Mouse (Mus musculus): ENCODE data around the gene Cep19. TPM values are rescaled to one million over a fixed set of nuclear protein-coding genes. Genes with fewer than 3 reads are reported as not detected.

Cep19 gene
- polyA plus RNA-seq, 1 experiment from 2014 or later: 29.8 TPM

- no peaks in the 10 kb centered on the region for H3K9me3 ChIP-seq
- H3K4me1 ChIP-seq: 0 out of 2 replicates have a peak, but pooled peaks cover 3% of the 10 kb centered on the region
- ATAC-seq (ENCODE audit: borderline replicate concordance, extremely low read depth, low FRiP score, low TSS enrichment): no peak
- no peak overlapping the region for H3K4me2 ChIP-seq
- no peak overlapping the region for H3K27ac ChIP-seq
- no peaks in the 10 kb centered on the region; the same call in 1 of the 2 replicates for H3K36me3 ChIP-seq
- no peak overlapping the region for H3K9ac ChIP-seq
- 76% methylated on average over 2 of the region's 2 CpGs for WGBS
- no peaks in the 10 kb centered on the region for H3K27me3 ChIP-seq
- no peak overlapping the region for H3K4me3 ChIP-seq
Measured at GRCm38 (mm10) chr16:32157369-32157768, 57.8 kb downstream of the Cep19 start.

Other genes with a start within 250 kb of the Cep19 start
- gene Meltf, start 221.0 kb upstream of the Cep19 start, polyA plus RNA-seq (2015; fragmentation: Nextera tagmentation; extraction: Ambion mirVana): 0.11 TPM in 1 of 2 replicates, not detected in the other
- 0.40 and 0.71 TPM in 2 replicates for gene Pigz, start 165.9 kb upstream of the Cep19 start, polyA plus RNA-seq (2015; fragmentation: Nextera tagmentation; extraction: Ambion mirVana)
- gene 0610012G03Rik, start 151.3 kb upstream of the Cep19 start, polyA plus RNA-seq (2015; fragmentation: Nextera tagmentation; extraction: Ambion mirVana): 75.7 and 77.3 TPM in 2 replicates
- gene Ncbp2, start 151.3 kb upstream of the Cep19 start, polyA plus RNA-seq (2015; fragmentation: Nextera tagmentation; extraction: Ambion mirVana): 114 TPM in 2 replicates
- gene Senp5, start 96.5 kb upstream of the Cep19 start, polyA plus RNA-seq (2015; fragmentation: Nextera tagmentation; extraction: Ambion mirVana): 12.2 and 13.5 TPM in 2 replicates
- 33.2 and 35.7 TPM in 2 replicates for gene Pak2, start 20.5 kb upstream of the Cep19 start, polyA plus RNA-seq (2015; fragmentation: Nextera tagmentation; extraction: Ambion mirVana)
- gene Pigx, start 60 bp upstream of the Cep19 start, polyA plus RNA-seq (2015; fragmentation: Nextera tagmentation; extraction: Ambion mirVana): 88.9 and 95.6 TPM in 2 replicates
- gene Nrros, start 65.8 kb downstream of the Cep19 start, polyA plus RNA-seq (2015; fragmentation: Nextera tagmentation; extraction: Ambion mirVana): 39.6 and 45.8 TPM in 2 replicates
- 0.20 and 0.36 TPM in 2 replicates for gene Bex6, start 80.0 kb downstream of the Cep19 start, polyA plus RNA-seq (2015; fragmentation: Nextera tagmentation; extraction: Ambion mirVana)
- 16.6 and 17.2 TPM in 2 replicates for gene Fbxo45, start 147.4 kb downstream of the Cep19 start, polyA plus RNA-seq (2015; fragmentation: Nextera tagmentation; extraction: Ambion mirVana)
- gene Wdr53, start 147.4 kb downstream of the Cep19 start, polyA plus RNA-seq (2015; fragmentation: Nextera tagmentation; extraction: Ambion mirVana): 19.5 TPM in 2 replicates
- 0.11 TPM in 1 of 2 replicates, not detected in the other for gene Smco1, start 171.7 kb downstream of the Cep19 start, polyA plus RNA-seq (2015; fragmentation: Nextera tagmentation; extraction: Ambion mirVana)
- 35.8 and 36.7 TPM in 2 replicates for gene Rnf168, start 177.7 kb downstream of the Cep19 start, polyA plus RNA-seq (2015; fragmentation: Nextera tagmentation; extraction: Ambion mirVana)
- gene Ubxn7, start 232.5 kb downstream of the Cep19 start, polyA plus RNA-seq (2015; fragmentation: Nextera tagmentation; extraction: Ambion mirVana): 24.2 TPM in 2 replicates

Data from lung, embryonic 15.5 days (tissue).